Comparison of ENCODE assay signal across 18 mouse cellular contexts in genomic region chr2:30263811-30264210, GRCm38 (mm10). TPM values are rescaled to one million over a fixed set of nuclear protein-coding genes. Genes with fewer than 3 reads are reported as not detected.
DNase-seq lines count a peak whose midpoint lies in the region; ATAC-seq lines count a peak whose summit lies in the region.
"Had no signal": no experiment of that assay in that cellular context is flagged by ENCODE, and none has a peak within 500 bp of the region (broad histone marks: within the 10 kb centered on the region; RNA-seq: fewer than 3 reads in every experiment).

No protein-coding gene starts in this region.

- H3K4me2 ChIP-seq in heart, embryonic 11.5 days: no peak overlapping the region
- H3K4me2 ChIP-seq in neural tube, embryonic 13.5 days: no peak overlapping the region
- no peak overlapping the region for H3K4me2 ChIP-seq in neural tube, embryonic 15.5 days
- H3K4me2 ChIP-seq: lung, embryonic 15.5 days; midbrain, embryonic 13.5 days had no signal

- H3K9ac ChIP-seq in heart, embryonic 11.5 days (ENCODE audit: low read depth, low read length): no peak overlapping the region
- H3K9ac ChIP-seq in neural tube, embryonic 13.5 days: no peak overlapping the region
- H3K9ac ChIP-seq in neural tube, embryonic 15.5 days (replicated peaks): no peak overlapping the region
- H3K9ac ChIP-seq: lung, embryonic 15.5 days; midbrain, embryonic 13.5 days had no signal

- 90% methylated on average over 6 of the region's 6 CpGs for WGBS in heart, embryonic 11.5 days (ENCODE audit: insufficient replicate concordance)
- 95% methylated on average over 6 of the region's 6 CpGs for WGBS in neural tube, embryonic 13.5 days
- WGBS in neural tube, embryonic 15.5 days: 94% methylated on average over 6 of the region's 6 CpGs

- peak; percentile 93 for DNase-seq in heart, adult 11 months
- peak; percentile 11 for DNase-seq in kidney, adult 11 months
- DNase-seq in kidney, postnatal 25 days: no peak
- DNase-seq: adrenal gland, postnatal 10 days; thymus, postnatal 14 days had no signal

- peaks cover 45% of the 10 kb centered on the region for H3K4me1 ChIP-seq in heart, embryonic 11.5 days (ENCODE audit: control insufficient read depth, insufficient read depth, low read length)
- H3K4me1 ChIP-seq in neural tube, embryonic 13.5 days (replicated peaks): peaks cover 65% of the 10 kb centered on the region
- peaks cover 56% of the 10 kb centered on the region for H3K4me1 ChIP-seq in neural tube, embryonic 15.5 days

- H3K27ac ChIP-seq in heart, embryonic 11.5 days (ENCODE audit: low read depth, low read length): no peak overlapping the region
- H3K27ac ChIP-seq in neural tube, embryonic 13.5 days (replicated peaks): peak overlapping the region; percentile 47; the same call in 1 of the 2 replicates
- H3K27ac ChIP-seq in neural tube, embryonic 15.5 days (replicated peaks): no peak overlapping the region
- H3K27ac ChIP-seq: lung, embryonic 15.5 days had no signal

- no peak overlapping the region for H3K4me3 ChIP-seq in heart, embryonic 11.5 days (ENCODE audit: low read depth, low read length)
- no peak overlapping the region for H3K4me3 ChIP-seq in neural tube, embryonic 13.5 days
- H3K4me3 ChIP-seq in neural tube, embryonic 15.5 days (replicated peaks): no peak overlapping the region
- H3K4me3 ChIP-seq: lung, embryonic 15.5 days; midbrain, embryonic 13.5 days; myocyte had no signal

- H3K9me3 ChIP-seq in heart, embryonic 11.5 days (replicated peaks; ENCODE audit: control insufficient read depth, low read length): no peaks in the 10 kb centered on the region
- H3K9me3 ChIP-seq in neural tube, embryonic 13.5 days: no peaks in the 10 kb centered on the region
- no peaks in the 10 kb centered on the region for H3K9me3 ChIP-seq in neural tube, embryonic 15.5 days (replicated peaks)
- H3K9me3 ChIP-seq: lung, embryonic 15.5 days; midbrain, embryonic 13.5 days had no signal

- ATAC-seq in heart, embryonic 11.5 days (replicated peaks; ENCODE audit: insufficient number of reproducible peaks, low FRiP score, low TSS enrichment): no peak
- ATAC-seq in neural tube, embryonic 13.5 days (ENCODE audit: low read depth): no peak
- no peak for ATAC-seq in neural tube, embryonic 15.5 days (ENCODE audit: low FRiP score)
- ATAC-seq in frontal cortex, adult (ENCODE audit: low TSS enrichment): no peak
- ATAC-seq: CD4-positive, CD25-positive, alpha-beta regulatory T cell, adult 4 months had no signal

- no peaks in the 10 kb centered on the region for H3K27me3 ChIP-seq in heart, embryonic 11.5 days (ENCODE audit: control insufficient read depth, insufficient read depth, low read length)
- H3K27me3 ChIP-seq in neural tube, embryonic 13.5 days: no peaks in the 10 kb centered on the region
- no peaks in the 10 kb centered on the region for H3K27me3 ChIP-seq in neural tube, embryonic 15.5 days (replicated peaks)
- H3K27me3 ChIP-seq: lung, embryonic 15.5 days; midbrain, embryonic 13.5 days had no signal

- H3K36me3 ChIP-seq in heart, embryonic 11.5 days (ENCODE audit: control insufficient read depth, insufficient read depth, low read length): peaks cover 20% of the 10 kb centered on the region
- H3K36me3 ChIP-seq in neural tube, embryonic 13.5 days: peaks cover 59% of the 10 kb centered on the region
- peaks cover 61% of the 10 kb centered on the region for H3K36me3 ChIP-seq in neural tube, embryonic 15.5 days

RNA-seq across cellular contexts. Expression of gene Phyhd1, which starts 2.2 kb away (rescaled TPM):
- polyA plus RNA-seq in heart, embryonic 11.5 days (2014; fragmentation: Nextera tagmentation; extraction: Ambion mirVana): 4.7 and 7.4 TPM in 2 replicates
- 4.3 and 4.8 TPM in 2 replicates for polyA plus RNA-seq in neural tube, embryonic 13.5 days (2015; fragmentation: Nextera tagmentation; extraction: Ambion mirVana)
- polyA plus RNA-seq in neural tube, embryonic 15.5 days (2015; fragmentation: Nextera tagmentation; extraction: Ambion mirVana): 4.8 and 5.2 TPM in 2 replicates

RNA-seq across cellular contexts. Expression of gene Gm28038, which starts 17.0 kb away (rescaled TPM):
- polyA plus RNA-seq in heart, embryonic 11.5 days (2014; fragmentation: Nextera tagmentation; extraction: Ambion mirVana): not detected in 2 replicates
- not detected in 2 replicates for polyA plus RNA-seq in neural tube, embryonic 13.5 days (2015; fragmentation: Nextera tagmentation; extraction: Ambion mirVana)
- polyA plus RNA-seq in neural tube, embryonic 15.5 days (2015; fragmentation: Nextera tagmentation; extraction: Ambion mirVana): not detected in 2 replicates
- polyA plus RNA-seq: heart, embryonic 14.5 days; intestine, embryonic 14.5 days; large intestine, adult 2 months; limb, embryonic 14.5 days; lung, embryonic 15.5 days; midbrain, embryonic 13.5 days; myocyte; stomach, postnatal 0 days had no signal

RNA-seq across cellular contexts. Expression of gene Dolk, which starts 22.3 kb away (rescaled TPM):
- polyA plus RNA-seq in heart, embryonic 11.5 days (2014; fragmentation: Nextera tagmentation; extraction: Ambion mirVana): 26.6 and 27.7 TPM in 2 replicates
- 33.1 and 35.6 TPM in 2 replicates for polyA plus RNA-seq in neural tube, embryonic 13.5 days (2015; fragmentation: Nextera tagmentation; extraction: Ambion mirVana)
- polyA plus RNA-seq in neural tube, embryonic 15.5 days (2015; fragmentation: Nextera tagmentation; extraction: Ambion mirVana): 37.4 and 38.5 TPM in 2 replicates

RNA-seq across cellular contexts. Expression of gene Nup188, which starts 22.4 kb away (rescaled TPM):
- polyA plus RNA-seq in heart, embryonic 11.5 days (2014; fragmentation: Nextera tagmentation; extraction: Ambion mirVana): 34.2 and 37.4 TPM in 2 replicates
- polyA plus RNA-seq in neural tube, embryonic 13.5 days (2015; fragmentation: Nextera tagmentation; extraction: Ambion mirVana): 19.7 and 26.7 TPM in 2 replicates
- polyA plus RNA-seq in neural tube, embryonic 15.5 days (2015; fragmentation: Nextera tagmentation; extraction: Ambion mirVana): 15.4 and 22.2 TPM in 2 replicates

RNA-seq across cellular contexts. Expression of gene Gm28035, which starts 23.4 kb away (rescaled TPM):
- polyA plus RNA-seq in heart, embryonic 11.5 days (2014; fragmentation: Nextera tagmentation; extraction: Ambion mirVana): 0.49 TPM in 1 of 2 replicates, not detected in the other
- polyA plus RNA-seq in neural tube, embryonic 13.5 days (2015; fragmentation: Nextera tagmentation; extraction: Ambion mirVana): 0.23 and 0.24 TPM in 2 replicates
- 0.12 and 0.32 TPM in 2 replicates for polyA plus RNA-seq in neural tube, embryonic 15.5 days (2015; fragmentation: Nextera tagmentation; extraction: Ambion mirVana)

Comparison
In these comparisons a context has a peak if more than half of its experiments do, and no peak if none do; other contexts are left out.
1. DNase-seq: peak in heart, adult 11 months (single experiment) and kidney, adult 11 months (single experiment); none in kidney, postnatal 25 days (0 of 2).